Mouse (Mus musculus): ENCODE data around the gene Cacna2d4.

Cacna2d4 gene

GRCm38 (mm10) chr6:119390728-119391127, 154.4 kb downstream of the Cacna2d4 start:
- DNase-seq = no peak

- DNase-seq = no peak
These were observed 156.5 kb downstream of the Cacna2d4 start for GRCm38 (mm10) chr6:119392836-119393235.

GRCm38 (mm10) chr6:119395421-119396308, 159.3 kb downstream of the Cacna2d4 start:
- DNase-seq = no peak

- peak in 1 of 2 experiments; percentile 23 for DNase-seq
These were observed 159.9 kb downstream of the Cacna2d4 start for GRCm38 (mm10) chr6:119396309-119396634.

GRCm38 (mm10) chr6:119399371-119399770, 163.0 kb downstream of the Cacna2d4 start:
- DNase-seq = no peak

- peak; percentile 18 to 37 for DNase-seq
These were observed 164.3 kb downstream of the Cacna2d4 start for GRCm38 (mm10) chr6:119400649-119401048.

- DNase-seq = no peak
These were observed 165.4 kb downstream of the Cacna2d4 start for GRCm38 (mm10) chr6:119401545-119402304.
